Mouse (Mus musculus) cerebellum, postnatal 4 days (tissue): ENCODE data around the gene Gnptab.
"Not testable (repeated sequence)": the region's sequence is repeated elsewhere in the genome, so short reads cannot be mapped to it uniquely, and the experiment has no call there.

Experiments used
- DNase-seq, 2 experiments: peaks; one replicate each; pipeline ENCODE4 v3.0.0; 2022; ENCODE audit warnings: low spot score in 2 of 2, mixed read lengths in 1 of 2

The Gnptab gene

GRCm38 (mm10) chr10:88379013-88379885 is at the start of gene Gnptab, which contains the start of gene Dram1:
Gnptab (plus strand) TSS chr10:88379132.
Dram1 (minus strand) TSS chr10:88379080.
- DNase-seq, result peak; percentile 83 to 92

- DNase-seq, result no peak
Observed at GRCm38 (mm10) chr10:88330695-88331094, 48.2 kb upstream of the Gnptab start.

- DNase-seq, result no peak
Observed at GRCm38 (mm10) chr10:88340660-88341059, 38.3 kb upstream of the Gnptab start.

GRCm38 (mm10) chr10:88341368-88341767 is 37.6 kb upstream of the Gnptab start:
- DNase-seq, result no peak

GRCm38 (mm10) chr10:88345899-88346401 is 33.0 kb upstream of the Gnptab start:
- no peak for DNase-seq

GRCm38 (mm10) chr10:88346454-88347245 is 32.3 kb upstream of the Gnptab start:
- no peak for DNase-seq

- no peak for DNase-seq
Observed at GRCm38 (mm10) chr10:88349800-88350199, 29.1 kb upstream of the Gnptab start.

- no peak for DNase-seq
Observed at GRCm38 (mm10) chr10:88350687-88351086, 28.2 kb upstream of the Gnptab start.

- no peak for DNase-seq
Observed at GRCm38 (mm10) chr10:88351411-88352103, 27.4 kb upstream of the Gnptab start.

GRCm38 (mm10) chr10:88352549-88352948 is 26.4 kb upstream of the Gnptab start:
- no peak for DNase-seq

GRCm38 (mm10) chr10:88354599-88354998 is 24.3 kb upstream of the Gnptab start:
- DNase-seq, result no peak

GRCm38 (mm10) chr10:88356114-88356982 is 22.6 kb upstream of the Gnptab start:
- no peak for DNase-seq

- peak in 1 of 2 experiments; percentile 50 for DNase-seq
Observed at GRCm38 (mm10) chr10:88356983-88357559, 21.9 kb upstream of the Gnptab start.

GRCm38 (mm10) chr10:88362218-88362617 is 16.7 kb upstream of the Gnptab start:
- DNase-seq, result no peak

GRCm38 (mm10) chr10:88364221-88364620 is 14.7 kb upstream of the Gnptab start:
- no peak for DNase-seq

GRCm38 (mm10) chr10:88369233-88369632 is 9.7 kb upstream of the Gnptab start:
- DNase-seq, result no peak

- DNase-seq, result peak in 1 of 2 experiments; percentile 20
Observed at GRCm38 (mm10) chr10:88371793-88372192, 7.1 kb upstream of the Gnptab start.

- DNase-seq, result no peak
Observed at GRCm38 (mm10) chr10:88372436-88372835, 6.5 kb upstream of the Gnptab start.

GRCm38 (mm10) chr10:88372945-88373344 is 6.0 kb upstream of the Gnptab start:
- DNase-seq, result not testable (repeated sequence)

GRCm38 (mm10) chr10:88374984-88375383 is 3.9 kb upstream of the Gnptab start:
- no peak for DNase-seq
